Mouse (Mus musculus) left cerebral cortex, postnatal 10 days (tissue): ENCODE data around the gene Ankrd28. TPM values are rescaled to one million over a fixed set of nuclear protein-coding genes. Genes with fewer than 3 reads are reported as not detected.
A peak's percentile ranks its signal among the peaks of the same experiment; 100 is the strongest.

Source experiments
- DNase-seq, 2 experiments: peaks; one replicate each; pipeline ENCODE4 v3.0.0; 2021 to 2022; ENCODE audit warnings: low spot score in 2 of 2, mixed read lengths in 1 of 2; ENCODE audit errors: extremely low spot score in 1 of 2
- intact Hi-C: fragments of 180-260 bp; cut with DNase I; formaldehyde crosslinking; loops from one replicate; pipeline ENCODE4 v1.15.1; 2025
- total RNA-seq, 2 experiments: library from RNA; stranded (reverse); gene quantifications; 2 replicates each; pipeline ENCODE4 v1.2.3; 2021

Ankrd28 gene
- total RNA-seq, 2 experiments from 2014 or later, result 50.7 to 54.6 TPM

DNA sequence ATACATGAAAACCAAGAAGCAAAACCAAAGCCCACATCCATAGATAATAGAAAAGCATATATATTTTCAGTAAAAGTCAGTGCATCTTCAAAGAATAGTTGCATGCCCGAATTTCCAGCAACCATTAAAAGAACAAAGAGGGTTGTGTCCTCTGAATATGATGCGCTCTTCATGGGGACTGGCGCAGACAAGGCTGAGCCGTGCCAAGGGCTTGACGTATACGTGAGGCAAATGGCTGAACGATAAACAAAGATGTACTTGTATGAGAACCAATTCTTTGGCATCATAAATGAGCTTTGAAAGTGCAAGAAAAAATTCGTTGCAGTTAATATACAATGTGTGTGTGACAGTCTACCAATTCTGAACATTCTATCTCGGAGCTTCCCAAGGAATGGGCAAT lies 149.2 kb downstream of the Ankrd28 start:
- no peak for DNase-seq
- intact Hi-C loops, result no loop called here

DNA sequence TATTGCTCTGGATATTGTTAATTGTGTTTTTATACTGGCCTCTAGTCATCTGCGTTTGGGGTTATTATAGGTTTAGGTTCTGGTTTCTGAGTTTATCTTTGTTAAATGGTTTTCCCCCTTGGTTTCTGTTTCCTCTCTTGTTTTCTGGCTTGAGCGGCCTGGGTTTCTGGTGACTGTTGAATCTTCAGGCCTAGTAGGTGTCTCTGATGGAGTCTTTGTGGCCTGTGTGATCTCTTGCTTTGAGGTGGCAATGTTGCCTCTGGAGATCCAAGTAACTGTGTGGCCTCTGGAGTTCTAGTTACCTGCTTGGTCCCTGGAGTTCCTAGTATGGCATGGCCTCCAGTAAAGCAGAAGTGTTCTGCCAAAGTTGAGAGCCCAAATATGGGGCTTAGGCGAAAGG lies 149.8 kb downstream of the Ankrd28 start:
- no peak for DNase-seq
- intact Hi-C loops, result no loop called here

DNA sequence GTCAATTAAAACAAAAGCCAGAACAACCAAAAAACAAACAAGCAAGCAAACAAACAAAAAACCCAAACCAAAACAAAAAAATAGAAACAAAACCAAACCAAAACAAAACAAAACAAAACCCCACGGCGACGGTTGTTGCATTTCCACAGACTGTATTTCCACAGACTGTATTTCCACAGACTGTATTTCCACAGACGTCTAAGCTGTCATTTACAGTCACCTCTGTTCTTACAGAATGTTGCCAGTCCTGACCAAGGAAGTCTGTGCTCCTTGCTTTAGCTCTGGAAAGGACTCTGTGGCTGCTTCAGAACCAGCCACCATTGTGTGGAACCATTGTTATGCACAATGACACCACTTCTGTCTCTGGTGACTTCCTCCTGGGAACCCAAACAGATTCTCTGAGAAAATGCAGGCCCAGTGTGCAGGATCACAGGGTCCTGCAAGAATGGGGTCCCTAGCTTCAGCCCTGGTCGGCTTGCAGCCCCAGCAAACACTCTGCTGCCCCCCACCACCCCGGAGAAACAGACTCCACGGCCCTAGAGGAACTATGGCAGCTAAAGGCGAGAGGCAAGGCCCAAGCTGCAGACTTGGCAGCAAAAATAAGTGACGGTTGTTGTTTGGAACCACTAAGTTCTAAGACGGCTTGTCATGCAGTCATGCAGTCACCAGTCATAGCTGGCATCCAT lies 158.7 kb downstream of the Ankrd28 start:
- intact Hi-C loops, result no loop called here
- DNase-seq, result no peak

DNA sequence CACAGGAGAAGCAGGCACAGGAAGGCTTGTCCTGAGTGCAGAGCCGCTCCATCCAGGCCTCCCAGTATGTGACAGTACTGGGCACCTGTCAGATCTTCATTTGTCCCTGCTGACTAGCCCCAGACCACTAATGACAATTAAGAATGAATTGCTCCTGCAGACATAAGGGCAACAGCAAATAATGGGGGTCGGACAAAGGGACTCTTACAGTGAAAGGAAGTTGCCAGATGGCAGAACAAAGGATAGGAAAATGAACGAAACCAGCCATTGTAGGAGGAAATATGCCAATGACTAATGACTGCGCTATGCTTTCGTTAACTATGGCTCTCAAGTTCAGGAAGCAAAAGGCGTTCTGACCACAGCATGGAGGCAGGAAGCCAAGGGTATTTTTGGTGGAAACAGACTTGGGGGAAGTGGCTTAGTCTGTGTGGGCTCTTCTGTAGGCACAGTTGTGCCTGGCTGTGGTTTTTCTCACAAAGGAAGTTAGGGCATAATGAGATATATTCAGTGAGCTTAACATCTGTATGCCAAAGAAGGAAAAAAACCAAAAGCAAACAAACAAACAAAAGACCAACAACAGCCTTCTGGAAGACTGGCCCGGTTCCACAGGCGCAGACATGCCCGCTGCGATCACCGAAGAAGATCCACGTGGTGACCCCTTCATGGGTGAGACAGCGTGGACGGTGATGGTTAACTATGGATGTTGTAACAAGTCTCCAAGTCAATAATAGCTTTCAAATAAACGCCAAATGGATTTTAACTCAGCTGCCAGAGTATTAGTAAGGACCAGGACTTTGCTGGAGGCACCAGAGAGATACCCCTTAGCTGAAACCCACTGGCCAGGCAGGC lies 160.6 kb downstream of the Ankrd28 start:
- intact Hi-C loops, result no loop called here
- DNase-seq, result peak in 1 of 2 experiments; percentile 66

DNA sequence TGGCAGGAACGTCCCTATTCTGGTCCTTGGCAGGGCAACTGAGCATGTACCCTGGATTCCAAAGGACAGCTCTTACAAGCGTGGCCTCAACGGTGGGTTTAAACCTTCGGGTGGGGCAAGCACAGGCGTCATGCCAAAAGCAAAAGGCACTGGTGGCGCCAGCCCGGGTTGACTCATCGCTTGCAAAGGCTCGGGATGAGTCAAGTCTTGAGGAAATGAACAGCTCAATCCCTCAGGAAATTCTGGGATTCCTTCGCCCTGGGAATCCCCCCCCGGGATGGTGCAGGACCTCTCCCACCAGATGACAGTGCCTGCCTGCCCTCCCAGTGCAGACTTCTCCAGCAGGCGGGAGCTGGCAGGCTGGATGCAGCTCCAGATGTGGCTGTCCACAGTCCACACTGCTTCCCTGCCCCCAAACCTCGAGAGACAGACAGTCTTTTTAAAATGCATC lies 161.3 kb downstream of the Ankrd28 start:
- intact Hi-C loops, result no loop called here
- DNase-seq, result peak in 1 of 2 experiments; percentile 78

DNA sequence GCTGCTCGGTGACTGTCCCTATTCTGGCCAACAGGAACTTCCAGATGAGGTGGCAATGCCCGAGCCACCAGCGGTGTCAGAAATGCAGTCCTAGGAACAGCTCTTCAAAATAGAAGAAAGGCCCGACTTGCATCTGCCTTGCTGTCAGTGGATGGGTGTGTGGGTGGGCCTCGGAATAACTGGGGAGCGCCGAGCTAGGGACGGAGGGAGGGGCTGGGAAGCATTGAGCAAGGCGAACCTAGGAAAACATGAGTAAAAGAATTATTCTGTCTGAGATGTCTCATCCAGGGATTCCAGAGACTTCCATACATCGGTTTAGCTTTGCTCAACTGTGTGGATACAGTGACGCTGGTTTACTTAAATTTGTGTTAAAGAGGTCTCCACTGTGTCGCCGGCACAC lies 162.1 kb downstream of the Ankrd28 start:
- intact Hi-C loops, result no loop called here
- DNase-seq, result peak in 1 of 2 experiments; percentile 58

DNA sequence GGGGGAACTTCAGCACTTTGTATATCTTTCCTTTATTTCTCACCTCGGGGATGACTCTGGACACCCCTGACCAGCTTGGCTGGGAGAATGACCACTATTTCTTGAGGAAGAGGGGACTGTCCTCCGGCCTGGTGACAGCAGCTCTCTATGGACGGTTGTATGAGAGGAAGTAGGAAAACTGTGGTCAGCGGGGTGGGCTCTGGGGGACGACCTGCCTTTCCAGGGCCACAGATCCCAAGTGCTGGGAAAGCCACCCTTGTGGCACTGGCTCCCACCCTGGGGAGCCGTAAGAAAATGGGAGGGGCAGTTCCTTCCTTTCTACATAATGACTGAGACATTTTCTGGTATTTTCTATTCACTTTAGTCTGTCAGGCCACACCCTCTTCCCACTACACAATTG lies 162.7 kb downstream of the Ankrd28 start:
- DNase-seq, result no peak
- intact Hi-C loops, result no loop called here

DNA sequence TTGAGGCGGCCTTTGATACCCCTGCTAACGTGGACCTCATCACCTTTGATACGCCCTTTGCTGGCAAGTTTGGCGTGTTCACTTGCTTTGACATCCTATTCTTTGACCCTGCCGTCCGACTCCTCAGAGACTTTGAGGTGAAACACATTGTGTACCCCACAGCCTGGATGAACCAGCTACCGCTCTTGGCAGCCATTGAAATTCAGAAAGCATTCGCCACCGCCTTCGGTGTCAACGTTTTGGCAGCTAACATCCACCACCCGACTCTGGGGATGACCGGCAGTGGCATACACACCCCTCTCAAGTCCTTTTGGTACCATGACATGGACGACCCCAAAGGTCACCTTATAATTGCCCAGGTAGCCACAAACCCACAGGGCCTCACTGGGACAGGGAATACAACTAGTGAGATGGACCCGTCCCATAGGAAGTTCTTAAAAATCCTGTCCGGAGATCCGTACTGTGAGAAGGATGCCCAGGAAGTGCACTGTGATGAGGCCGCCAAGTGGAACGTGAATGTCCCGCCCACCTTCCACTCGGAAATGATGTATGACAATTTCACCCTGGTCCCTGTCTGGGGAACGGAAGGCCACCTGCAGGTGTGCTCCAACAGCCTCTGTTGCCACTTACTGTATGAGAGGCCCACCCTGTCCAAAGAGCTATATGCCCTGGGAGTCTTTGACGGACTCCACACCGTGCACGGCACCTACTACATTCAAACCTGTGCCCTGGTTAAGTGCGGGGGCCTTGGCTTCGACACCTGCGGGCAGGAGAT lies 163.3 kb downstream of the Ankrd28 start:
- DNase-seq, result no peak
- intact Hi-C loops, result no loop called here

DNA sequence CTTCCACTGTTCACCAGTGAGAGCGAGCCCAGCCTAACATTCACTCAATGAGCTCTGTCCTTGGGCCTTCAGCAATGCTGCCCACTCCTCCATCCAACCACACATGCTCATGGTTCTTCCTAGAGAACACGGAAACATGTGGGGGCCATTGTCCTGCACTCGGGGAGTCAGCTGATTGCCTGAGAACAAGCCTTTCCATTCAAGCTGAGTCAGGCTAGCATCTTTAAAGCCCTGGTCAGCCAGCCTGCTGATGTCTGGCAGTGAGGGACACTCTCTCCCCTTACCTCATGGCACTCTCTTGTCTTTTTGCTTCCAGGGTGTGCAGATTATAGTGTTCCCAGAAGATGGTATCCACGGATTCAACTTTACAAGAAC lies 164.9 kb downstream of the Ankrd28 start:
- no peak for DNase-seq
- intact Hi-C loops, result no loop called here

DNA sequence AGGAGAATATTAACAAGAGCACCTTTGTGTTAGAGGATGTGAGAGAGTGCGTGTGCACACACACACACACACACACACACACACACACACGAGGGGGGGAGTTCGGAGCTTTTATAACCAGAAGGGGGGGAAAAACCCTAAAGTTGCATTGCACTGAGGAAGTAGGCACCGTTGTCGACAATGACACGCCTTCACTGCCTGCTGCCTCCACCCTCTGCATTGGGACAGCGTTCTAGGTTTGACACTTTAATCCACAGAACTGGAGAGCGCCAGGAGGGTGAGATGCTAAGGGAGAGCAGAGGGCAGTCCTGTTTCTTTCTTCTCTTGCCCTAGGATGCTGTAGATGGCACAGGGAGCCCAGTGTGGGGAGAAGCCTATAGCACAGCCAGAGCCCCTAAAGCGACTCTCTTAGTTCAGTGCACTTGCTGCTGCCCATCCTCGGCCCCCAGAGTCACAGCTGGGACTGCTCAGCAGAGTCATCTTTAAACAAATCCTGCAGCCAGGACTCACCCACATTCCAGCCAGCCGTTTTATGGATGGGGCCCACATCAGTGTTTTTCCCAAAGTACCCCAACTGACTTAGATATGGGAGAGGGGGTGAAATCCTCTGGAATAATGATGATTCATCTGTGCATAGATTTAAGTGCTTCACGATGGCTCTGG lies 165.4 kb downstream of the Ankrd28 start:
- no peak for DNase-seq
- intact Hi-C loops, result loop anchor here (5.0 kb wide), 1 partner anchor 32 kb away; no protein-coding TSS in a partner anchor

DNA sequence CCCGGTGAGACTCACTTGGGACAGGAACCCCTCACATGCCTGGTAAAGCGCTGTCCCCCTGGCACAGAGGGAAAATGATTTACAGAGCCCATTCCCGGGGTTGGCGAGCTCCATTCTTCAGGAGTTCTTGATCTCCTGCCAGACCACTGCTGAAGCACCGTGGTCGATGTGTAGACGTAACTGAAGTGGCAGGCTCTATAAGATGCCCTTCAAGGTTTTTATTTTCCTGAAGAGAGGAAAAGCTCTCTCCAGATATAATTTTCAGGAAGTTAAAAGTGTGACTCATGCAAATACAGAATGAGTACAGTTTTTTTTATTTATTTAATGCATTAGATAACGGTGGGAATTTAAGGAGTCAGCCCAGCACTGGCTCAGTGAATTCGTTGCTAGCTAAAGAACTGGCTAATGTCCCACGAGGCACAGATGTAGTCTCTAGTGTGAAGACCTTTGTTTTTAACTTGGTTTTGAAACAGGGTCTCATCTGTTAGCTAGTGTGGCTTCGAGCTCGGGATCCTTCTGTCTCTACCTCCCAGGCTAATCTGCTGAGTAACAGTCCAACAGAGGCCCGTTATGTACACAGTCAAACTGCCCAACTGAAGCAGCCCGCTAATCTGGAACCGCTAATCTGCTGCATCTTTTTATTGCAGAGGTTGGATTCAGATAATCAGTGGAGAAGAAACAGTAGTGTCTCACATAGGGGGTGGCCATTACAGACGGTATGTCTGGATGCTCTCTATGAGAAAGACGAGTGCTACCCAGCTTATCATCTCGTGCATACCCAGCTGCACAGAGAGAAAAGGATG lies 166.2 kb downstream of the Ankrd28 start:
- intact Hi-C loops, result loop anchor here (5.0 kb wide), 1 partner anchor 33 kb away; no protein-coding TSS in a partner anchor
- DNase-seq, result peak in 1 of 2 experiments; percentile 29

DNA sequence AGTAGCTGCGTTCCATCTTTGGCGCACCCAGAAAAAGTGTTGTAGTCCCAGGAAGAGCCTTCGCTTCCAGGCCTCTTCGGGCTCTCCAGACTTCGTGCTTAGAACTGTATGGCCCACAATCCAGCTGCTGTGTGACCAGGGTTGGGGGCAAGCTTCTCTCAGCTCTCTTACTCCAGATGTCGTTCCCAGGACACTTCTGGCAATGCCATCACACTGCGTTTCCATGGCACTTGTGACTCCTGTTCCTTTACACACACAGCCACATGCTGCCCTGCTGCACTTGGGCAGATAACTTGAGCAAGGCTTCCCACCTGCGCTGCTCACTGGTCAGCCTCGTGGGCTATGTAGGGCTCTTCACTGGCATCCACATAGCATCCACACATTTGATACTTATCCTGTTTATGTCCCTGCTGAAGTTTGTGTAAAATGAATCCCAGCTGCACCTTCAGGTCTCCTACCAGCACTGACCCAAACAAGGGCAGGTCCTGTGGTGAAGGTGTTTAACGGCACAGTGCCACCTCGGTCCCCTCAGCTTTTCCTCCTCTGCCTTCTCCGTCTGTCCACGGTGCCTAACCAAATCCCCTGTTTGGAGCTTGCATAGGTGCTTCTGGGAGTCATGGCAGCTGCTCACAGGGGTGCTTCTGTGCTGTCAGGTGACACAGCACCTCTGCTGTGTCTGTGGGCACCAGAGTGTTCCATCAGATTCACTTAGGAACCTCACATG lies 166.9 kb downstream of the Ankrd28 start:
- DNase-seq, result no peak
- intact Hi-C loops, result loop anchor here (5.0 kb wide), 1 partner anchor 34 kb away; no protein-coding TSS in a partner anchor

DNA sequence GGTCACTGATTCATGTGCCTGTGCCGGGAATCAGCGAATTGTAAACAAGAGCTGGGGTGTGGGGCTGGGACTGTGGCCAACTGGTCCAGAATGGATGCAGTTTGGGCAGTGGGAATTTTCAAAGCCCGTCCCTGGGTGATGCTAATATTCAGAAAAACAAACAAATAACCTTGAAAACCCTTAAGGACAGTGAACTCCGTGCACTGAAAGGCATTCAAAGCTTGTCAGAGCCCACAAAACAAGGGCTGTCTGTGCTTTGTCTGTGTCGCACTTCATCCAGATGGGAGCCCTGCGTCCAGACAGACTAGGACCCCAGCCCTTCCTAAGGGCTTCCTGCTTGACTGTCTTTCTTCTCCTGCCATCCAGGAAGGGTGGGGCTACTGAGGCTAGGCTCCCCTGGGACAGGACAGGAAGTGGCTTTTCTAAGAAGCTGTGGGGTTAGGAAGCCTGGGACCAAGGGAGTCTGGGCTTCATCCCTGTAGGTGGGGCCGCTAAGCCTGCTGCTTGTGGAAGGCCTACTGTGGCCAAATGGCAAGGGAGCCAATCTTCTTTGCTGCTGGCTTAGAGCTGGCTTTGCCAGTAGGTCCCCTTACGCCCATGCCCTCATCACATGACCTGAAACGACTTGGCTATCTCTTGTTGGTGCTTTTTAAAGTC lies 167.8 kb downstream of the Ankrd28 start:
- peak in 1 of 2 experiments; percentile 91 for DNase-seq
- intact Hi-C loops, result loop anchor here (5.0 kb wide), 1 partner anchor 35 kb away; no protein-coding TSS in a partner anchor

DNA sequence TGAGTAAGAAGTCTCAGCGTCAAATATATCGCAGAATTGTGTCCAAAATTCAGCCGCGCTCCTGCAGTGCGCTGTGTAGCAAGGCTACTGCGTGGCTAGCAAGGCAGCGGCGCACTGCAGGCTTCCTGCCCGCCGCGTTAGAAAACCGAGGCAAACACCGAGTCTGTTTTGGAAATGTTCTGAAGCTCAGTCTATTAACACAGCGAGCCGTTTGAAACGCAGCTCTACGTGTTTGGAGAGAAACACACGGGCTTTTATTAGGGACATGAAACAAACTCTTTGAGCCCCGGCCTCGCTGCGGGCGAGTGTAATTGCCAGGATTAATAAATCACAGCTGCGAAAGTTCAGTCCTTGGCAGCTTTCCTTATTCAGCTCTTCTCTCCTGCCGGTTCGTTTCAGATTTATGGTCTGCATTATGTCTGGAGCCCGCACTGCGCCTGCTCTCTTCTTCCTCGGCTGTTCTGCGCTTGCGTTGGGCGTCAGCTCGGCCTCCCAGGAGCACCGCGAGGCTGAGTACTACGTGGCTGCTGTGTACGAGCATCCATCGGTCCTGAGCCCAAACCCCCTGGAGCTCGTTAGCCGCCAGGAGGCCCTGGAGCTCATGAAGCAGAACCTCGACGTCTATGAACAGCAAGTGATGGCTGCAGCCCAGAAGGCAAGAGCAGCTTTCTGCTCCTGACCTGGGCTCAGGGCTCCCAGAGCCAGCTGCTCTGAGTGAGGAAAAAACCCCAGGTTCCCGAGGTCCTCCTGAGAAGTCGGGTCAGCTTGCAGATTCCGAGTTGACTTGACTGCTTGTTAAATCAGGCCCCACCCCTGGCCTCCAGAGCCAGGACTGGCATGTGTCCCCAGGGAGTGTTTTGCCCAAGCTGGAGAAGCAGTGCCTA lies 168.5 kb downstream of the Ankrd28 start:
- intact Hi-C loops, result loop anchor here (2.0 to 5.0 kb wide), 2 partner anchors 35 to 119 kb away; no protein-coding TSS in a partner anchor
- DNase-seq, result peak; percentile 90 to 91

DNA sequence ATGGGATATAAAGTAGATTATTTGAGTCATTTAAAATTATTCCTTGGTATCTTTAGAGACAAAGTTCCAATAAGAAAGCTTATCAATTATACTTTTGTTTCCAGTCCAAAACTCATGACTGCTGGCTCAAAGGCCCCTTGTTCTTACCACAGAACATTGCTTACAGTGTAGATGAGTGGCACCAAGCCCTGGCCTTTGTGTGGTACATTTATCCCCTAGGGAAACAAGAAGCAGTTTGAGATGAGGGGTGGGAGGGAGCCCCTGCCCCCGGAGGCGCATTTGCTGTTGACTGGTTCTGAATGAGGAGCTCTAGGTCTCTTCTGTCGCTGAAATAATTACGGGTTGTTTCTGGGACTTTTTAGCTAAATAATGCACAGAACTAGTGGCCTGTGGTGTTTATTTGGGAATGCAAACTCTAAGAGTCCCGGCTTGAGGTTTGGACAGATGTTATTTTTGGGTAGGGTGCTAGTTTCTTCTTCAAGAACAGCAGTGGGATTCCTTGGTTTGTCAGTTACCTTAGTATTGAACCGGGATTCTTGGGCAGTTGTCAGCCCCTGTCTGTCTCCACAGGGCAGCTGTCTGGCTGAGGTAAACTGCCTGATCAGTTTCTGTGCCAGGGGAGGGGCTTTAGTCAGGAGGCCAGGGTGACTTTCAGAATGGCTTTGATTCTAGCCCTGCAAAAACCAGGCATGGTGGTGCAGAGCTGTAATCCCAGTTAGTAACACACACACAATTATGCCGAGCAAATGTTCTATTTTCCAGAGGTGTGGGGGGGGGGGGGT lies 169.9 kb downstream of the Ankrd28 start:
- DNase-seq, result peak in 1 of 2 experiments; percentile 31
- intact Hi-C loops, result loop anchor here (2.0 to 5.0 kb wide), 2 partner anchors 37 to 120 kb away; no protein-coding TSS in a partner anchor
